Mouse (Mus musculus): ENCODE results near the gene Enpp1.

- TF ChIP-seq CTCF (IDR thresholded peaks at IDR 0.05; ENCODE audit: control insufficient read depth, insufficient read depth, insufficient replicate concordance, low read depth, low read length) (no peak), POLR2A (IDR thresholded peaks at IDR 0.05; ENCODE audit: control insufficient read depth, low read depth, low read length) (no peak)
Measured at GRCm38 (mm10) chr10:24629086-24629720, 82.8 kb downstream of the Enpp1 start.
